Mouse (Mus musculus): ENCODE data around the gene Idh2. TPM values are rescaled to one million over a fixed set of nuclear protein-coding genes. Genes with fewer than 3 reads are reported as not detected.
"Not testable (repeated sequence)": the region's sequence is repeated elsewhere in the genome, so short reads cannot be mapped to it uniquely, and the experiment has no call there.

The Idh2 gene
- polyA plus RNA-seq, 1 experiment from 2014 or later: 183 TPM

GRCm38 (mm10) chr7:80057002-80057691 lies 58.0 kb downstream of the Idh2 start:
- H3K27me3 ChIP-seq (ENCODE audit: insufficient read depth, low read length): no peaks in the 10 kb centered on the region
- peak overlapping the region; percentile 42; the same call in 1 of the 2 replicates for H3K4me2 ChIP-seq (ENCODE audit: low read depth, low read length)
- DNase-seq: peak; percentile 67
- peaks cover 64% of the 10 kb centered on the region for H3K4me1 ChIP-seq (ENCODE audit: insufficient read depth)
- TF ChIP-seq EP300 (IDR thresholded peaks at IDR 0.05; ENCODE audit: low read depth): no peak
- TF ChIP-seq CTCF (IDR thresholded peaks at IDR 0.05; ENCODE audit: low read depth): no peak
- 32% methylated on average over 4 of the region's 4 CpGs for WGBS (ENCODE audit: insufficient replicate concordance)
- no peak overlapping the region for H3K4me3 ChIP-seq (ENCODE audit: low read depth, low read length)
- H3K27ac ChIP-seq (ENCODE audit: low read depth): peak overlapping the region; percentile 91
- peak; percentile 79 for ATAC-seq
- 0 out of 2 replicates have a peak, but pooled peaks cover 4% of the 10 kb centered on the region for H3K36me3 ChIP-seq (replicated peaks; ENCODE audit: insufficient read depth, low read length)
- H3K9ac ChIP-seq (replicated peaks): peak overlapping the region; percentile 44; the same call in 1 of the 2 replicates
- H3K9me3 ChIP-seq (ENCODE audit: low read length): no peaks in the 10 kb centered on the region

- 38% methylated on average over 12 of the region's 12 CpGs for WGBS (ENCODE audit: insufficient replicate concordance)
- 0 out of 2 replicates have a peak overlapping the region, but pooled peaks have one; percentile 12 for H3K27ac ChIP-seq (ENCODE audit: low read depth)
- no peak for ATAC-seq
- no peak overlapping the region for H3K9ac ChIP-seq (replicated peaks)
- no peaks in the 10 kb centered on the region for H3K9me3 ChIP-seq (ENCODE audit: low read length)
- H3K4me2 ChIP-seq (ENCODE audit: low read depth, low read length): no peak overlapping the region
- no peaks in the 10 kb centered on the region for H3K27me3 ChIP-seq (ENCODE audit: insufficient read depth, low read length)
- no peak for DNase-seq
- TF ChIP-seq EP300 (IDR thresholded peaks at IDR 0.05; ENCODE audit: low read depth) (no peak), CTCF (IDR thresholded peaks at IDR 0.05; ENCODE audit: low read depth) (no peak)
- H3K4me1 ChIP-seq (ENCODE audit: insufficient read depth): peaks cover 71% of the 10 kb centered on the region
- no peak overlapping the region for H3K4me3 ChIP-seq (ENCODE audit: low read depth, low read length)
- no peaks in the 10 kb centered on the region for H3K36me3 ChIP-seq (replicated peaks; ENCODE audit: insufficient read depth, low read length)
These were observed 59.4 kb downstream of the Idh2 start for GRCm38 (mm10) chr7:80055781-80056180.

GRCm38 (mm10) chr7:80053147-80053546 lies 62.0 kb downstream of the Idh2 start:
- no peak for DNase-seq
- H3K9me3 ChIP-seq (ENCODE audit: low read length): no peaks in the 10 kb centered on the region
- no peaks in the 10 kb centered on the region for H3K36me3 ChIP-seq (replicated peaks; ENCODE audit: insufficient read depth, low read length)
- no peak overlapping the region for H3K4me2 ChIP-seq (ENCODE audit: low read depth, low read length)
- ATAC-seq: no peak
- WGBS (ENCODE audit: insufficient replicate concordance): 73% methylated on average over 9 of the region's 9 CpGs
- no peak overlapping the region for H3K4me3 ChIP-seq (ENCODE audit: low read depth, low read length)
- no peak overlapping the region for H3K9ac ChIP-seq (replicated peaks)
- peaks cover 53% of the 10 kb centered on the region for H3K4me1 ChIP-seq (ENCODE audit: insufficient read depth)
- H3K27ac ChIP-seq (ENCODE audit: low read depth): 0 out of 2 replicates have a peak overlapping the region, but pooled peaks have one; percentile 18
- no peaks in the 10 kb centered on the region for H3K27me3 ChIP-seq (ENCODE audit: insufficient read depth, low read length)
- TF ChIP-seq EP300 (IDR thresholded peaks at IDR 0.05; ENCODE audit: low read depth) (no peak), CTCF (IDR thresholded peaks at IDR 0.05; ENCODE audit: low read depth) (no peak)

DNA sequence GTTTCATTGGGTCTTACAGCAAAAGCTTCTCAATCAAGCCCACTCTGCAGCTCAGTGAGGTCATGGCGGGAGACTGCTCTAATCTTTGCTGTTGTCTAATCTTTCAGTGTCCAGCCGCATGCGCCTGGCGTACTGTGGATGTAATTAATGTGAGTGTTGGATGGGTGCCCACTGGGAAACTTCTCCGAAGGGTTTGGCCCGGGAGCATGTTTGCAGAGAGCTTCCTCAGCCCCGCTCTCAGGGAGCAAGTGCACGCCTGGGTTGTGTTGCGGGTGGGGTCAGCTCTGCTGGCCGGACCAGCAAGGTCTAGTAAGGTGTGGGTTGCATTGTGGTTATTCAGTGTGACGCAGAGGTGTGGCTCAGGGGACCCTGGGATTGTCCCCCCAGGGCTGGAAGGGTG lies 62.9 kb downstream of the Idh2 start:
- TF ChIP-seq EP300 (IDR thresholded peaks at IDR 0.05; ENCODE audit: low read depth): no peak
- TF ChIP-seq CTCF (IDR thresholded peaks at IDR 0.05; ENCODE audit: low read depth): no peak
- Histone ChIP-seq H3K9ac (replicated peaks) (0 out of 2 replicates have a peak overlapping the region, but pooled peaks have one; percentile 16), H3K4me2 (ENCODE audit: low read depth, low read length) (0 out of 2 replicates have a peak overlapping the region, but pooled peaks have one; percentile 6), H3K27ac (ENCODE audit: low read depth) (0 out of 2 replicates have a peak overlapping the region, but pooled peaks have one; percentile 22), H3K4me1 (ENCODE audit: insufficient read depth) (peaks cover 51% of the 10 kb centered on the region), H3K9me3 (ENCODE audit: low read length) (no peaks in the 10 kb centered on the region), H3K36me3 (replicated peaks; ENCODE audit: insufficient read depth, low read length) (no peaks in the 10 kb centered on the region), H3K27me3 (ENCODE audit: insufficient read depth, low read length) (no peaks in the 10 kb centered on the region), H3K4me3 (ENCODE audit: low read depth, low read length) (no peak overlapping the region)
- 57% methylated on average over 11 of the region's 11 CpGs for WGBS (ENCODE audit: insufficient replicate concordance)
- DNase-seq: peak; percentile 46
- no peak for ATAC-seq

DNA sequence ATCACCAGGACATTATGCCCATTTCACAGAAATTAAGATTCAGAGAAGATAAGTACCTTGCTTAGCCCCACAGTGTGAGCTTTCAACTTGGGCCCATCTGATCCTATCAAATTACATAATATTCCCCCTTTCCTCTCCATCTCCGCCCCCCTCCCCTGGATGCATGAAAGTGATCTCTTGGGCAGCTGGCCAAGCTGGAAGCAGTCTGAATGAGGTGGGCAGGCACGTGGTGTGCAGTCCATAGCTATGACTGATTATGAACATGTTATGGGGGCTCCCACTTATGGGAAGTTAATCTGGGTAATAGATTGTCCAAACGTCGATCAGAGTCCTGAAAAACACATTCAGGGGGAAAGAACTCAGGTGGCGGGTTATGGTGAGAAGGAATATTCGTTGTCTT lies 63.4 kb downstream of the Idh2 start:
- ATAC-seq: no peak
- Histone ChIP-seq H3K9ac (replicated peaks) (no peak overlapping the region), H3K4me1 (ENCODE audit: insufficient read depth) (peaks cover 51% of the 10 kb centered on the region), H3K27ac (ENCODE audit: low read depth) (no peak overlapping the region), H3K4me2 (ENCODE audit: low read depth, low read length) (no peak overlapping the region), H3K4me3 (ENCODE audit: low read depth, low read length) (no peak overlapping the region), H3K36me3 (replicated peaks; ENCODE audit: insufficient read depth, low read length) (no peaks in the 10 kb centered on the region), H3K27me3 (ENCODE audit: insufficient read depth, low read length) (no peaks in the 10 kb centered on the region), H3K9me3 (ENCODE audit: low read length) (no peaks in the 10 kb centered on the region)
- DNase-seq: no peak
- TF ChIP-seq CTCF (IDR thresholded peaks at IDR 0.05; ENCODE audit: low read depth): no peak
- no peak for TF ChIP-seq EP300 (IDR thresholded peaks at IDR 0.05; ENCODE audit: low read depth)
- 60% methylated on average over 6 of the region's 6 CpGs for WGBS (ENCODE audit: insufficient replicate concordance)

DNA sequence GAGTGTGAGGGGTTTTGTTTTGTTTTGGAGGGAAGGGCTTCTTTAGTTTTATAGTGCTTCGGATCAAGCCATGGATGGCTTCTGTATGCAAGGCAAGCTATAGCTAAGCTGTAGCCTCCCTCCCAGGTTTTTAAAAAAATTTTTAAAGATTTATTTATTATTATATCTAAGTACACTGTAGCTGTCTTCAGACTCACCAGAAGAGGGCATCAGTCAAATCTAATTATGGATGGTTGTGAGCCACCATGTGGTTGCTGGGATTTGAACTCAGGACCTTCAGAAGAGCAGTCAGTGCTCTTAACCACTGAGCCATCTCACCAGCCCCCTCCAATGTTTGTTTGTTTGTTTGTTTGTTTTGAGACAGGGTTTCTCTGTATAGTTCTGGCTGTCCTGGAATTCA lies 64.8 kb downstream of the Idh2 start:
- H3K27me3 ChIP-seq (ENCODE audit: insufficient read depth, low read length); H3K9ac ChIP-seq (replicated peaks); DNase-seq; H3K36me3 ChIP-seq (replicated peaks; ENCODE audit: insufficient read depth, low read length); H3K4me2 ChIP-seq (ENCODE audit: low read depth, low read length); H3K27ac ChIP-seq (ENCODE audit: low read depth); ATAC-seq; H3K4me3 ChIP-seq (ENCODE audit: low read depth, low read length); H3K9me3 ChIP-seq (ENCODE audit: low read length): not testable (repeated sequence)
- WGBS (ENCODE audit: insufficient replicate concordance): 88% methylated on average over 1 of the region's 1 CpGs
- peaks cover 47% of the 10 kb centered on the region for H3K4me1 ChIP-seq (ENCODE audit: insufficient read depth)

Data from liver, postnatal 0 days (tissue).